Mouse (Mus musculus): ENCODE results near the gene Cacna1d.

GRCm38 (mm10) chr14:30238807-30239206 is 252.4 kb downstream of the Cacna1d start:
- TF ChIP-seq POLR2A (IDR thresholded peaks at IDR 0.05; ENCODE audit: low read depth, low read length) (no peak), CTCF (IDR thresholded peaks at IDR 0.05; ENCODE audit: extremely low read depth, insufficient read depth, insufficient read length, insufficient replicate concordance) (no peak)
